Mouse (Mus musculus): ENCODE measurements around the gene Mpz.
"Not testable (repeated sequence)": the region's sequence is repeated elsewhere in the genome, so short reads cannot be mapped to it uniquely, and the experiment has no call there.

Gene Mpz

DNA sequence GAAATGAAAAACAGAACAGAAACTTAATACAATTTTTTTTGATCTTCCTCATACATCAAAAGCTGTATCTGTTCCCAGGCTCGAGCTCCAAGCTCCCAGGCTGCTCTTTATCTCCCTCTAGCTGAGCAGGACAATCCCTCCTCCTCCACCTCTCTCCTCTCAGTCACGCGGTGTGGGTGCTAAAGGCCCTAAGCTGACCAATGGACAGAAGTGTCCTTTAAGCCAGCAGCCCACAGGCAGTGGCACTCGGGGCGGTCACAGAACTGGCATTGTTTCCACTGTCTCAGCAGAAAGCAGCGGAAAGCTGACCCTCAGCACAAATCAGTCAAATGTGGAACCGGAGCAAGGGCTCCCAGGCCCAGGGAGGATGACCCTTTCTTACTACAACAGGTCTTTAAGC, 21.3 kb upstream of the Mpz start:
- DNase-seq (ENCODE audit: low read depth, low spot score): peak; percentile 74

- no peak for DNase-seq (ENCODE audit: low read depth, low spot score)
Observed at GRCm38 (mm10) chr1:171130971-171131370, 19.5 kb upstream of the Mpz start.

DNA sequence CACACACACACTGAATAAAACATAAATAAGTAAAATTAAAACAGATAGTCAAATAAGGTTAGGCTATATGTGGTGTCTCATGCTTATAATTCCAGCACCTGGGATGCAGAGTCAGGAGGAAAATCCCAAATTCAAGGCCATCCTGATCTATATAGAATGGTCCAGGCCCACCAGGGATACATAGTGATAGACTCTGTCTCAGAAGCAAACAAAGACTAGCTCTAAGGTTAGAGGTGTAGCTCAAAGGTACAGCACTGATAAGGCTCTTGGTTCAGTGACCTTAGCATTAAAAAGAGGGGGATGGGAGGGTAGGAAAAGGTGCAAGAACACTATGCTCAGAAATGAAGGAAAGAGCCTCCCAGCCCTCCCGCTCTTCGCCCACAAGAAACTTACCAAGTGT, 14.9 kb upstream of the Mpz start:
- no peak for DNase-seq (ENCODE audit: low read depth, low spot score)

DNA sequence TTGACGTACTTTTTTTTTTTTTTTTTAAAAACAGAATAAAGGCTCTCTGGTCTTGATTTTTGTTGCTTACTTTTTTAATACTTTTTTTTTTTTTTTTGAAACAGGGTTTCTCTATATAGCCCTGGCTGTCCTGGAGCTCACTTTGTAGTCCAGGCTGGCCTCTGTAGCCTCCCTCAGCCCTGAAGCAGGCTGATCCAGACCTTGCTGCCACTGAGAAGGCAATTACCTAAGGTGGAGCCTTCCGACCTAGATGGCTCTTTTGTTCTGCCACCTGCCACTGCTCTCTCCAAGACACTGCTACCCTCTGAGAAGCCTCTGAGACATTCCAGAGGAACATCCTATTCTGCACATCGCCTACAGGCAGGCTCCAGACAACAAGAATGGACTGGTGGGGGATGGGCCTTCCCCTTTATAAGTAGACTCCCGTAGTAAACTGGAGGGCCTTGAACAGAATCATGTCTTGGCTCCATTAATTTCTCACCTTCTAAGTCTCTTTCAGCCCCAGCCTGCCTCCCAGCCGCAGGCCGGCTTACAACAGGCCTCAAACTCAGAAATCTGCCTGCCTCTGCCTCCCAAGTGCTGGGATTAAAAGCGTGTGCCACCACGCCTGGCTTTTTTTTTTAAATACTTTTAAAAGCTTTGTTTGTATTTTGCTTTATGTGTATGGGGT, 12.9 kb upstream of the Mpz start:
- DNase-seq (ENCODE audit: low read depth, low spot score): not testable (repeated sequence)

GRCm38 (mm10) chr1:171142981-171143380, 7.5 kb upstream of the Mpz start:
- peak; percentile 48 for DNase-seq (ENCODE audit: low read depth, low spot score)

- DNase-seq (ENCODE audit: low read depth, low spot score): no peak
Observed at GRCm38 (mm10) chr1:171150838-171151391, 404 bp downstream of the Mpz start.

- DNase-seq (ENCODE audit: low read depth, low spot score): no peak
Observed at GRCm38 (mm10) chr1:171151966-171152365, 1.5 kb downstream of the Mpz start.

GRCm38 (mm10) chr1:171156644-171157043, 6.1 kb downstream of the Mpz start:
- no peak for DNase-seq (ENCODE audit: low read depth, low spot score)

- DNase-seq (ENCODE audit: low read depth, low spot score): no peak
Observed at GRCm38 (mm10) chr1:171157965-171158364, 7.5 kb downstream of the Mpz start.

- no peak for DNase-seq (ENCODE audit: low read depth, low spot score)
Observed at GRCm38 (mm10) chr1:171159485-171159975, 9.0 kb downstream of the Mpz start.

DNA sequence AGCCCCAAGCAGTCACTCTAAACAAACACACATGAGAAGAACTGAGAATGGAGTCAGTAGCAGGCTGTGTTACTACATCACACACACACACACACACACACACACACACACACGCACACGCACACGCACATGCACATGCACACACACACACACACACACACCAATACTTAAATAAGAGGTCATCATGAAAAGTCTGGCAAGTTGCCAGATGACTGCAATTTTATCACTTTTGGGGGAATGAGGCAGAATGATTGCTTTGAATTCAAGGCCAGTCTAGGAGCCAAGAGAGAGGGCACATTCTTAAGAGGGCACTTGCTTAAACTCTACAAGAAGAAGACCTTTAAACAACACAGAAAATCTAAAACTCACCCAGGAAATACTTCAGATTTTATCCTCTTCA, 12.0 kb downstream of the Mpz start:
- no peak for DNase-seq (ENCODE audit: low read depth, low spot score)

DNA sequence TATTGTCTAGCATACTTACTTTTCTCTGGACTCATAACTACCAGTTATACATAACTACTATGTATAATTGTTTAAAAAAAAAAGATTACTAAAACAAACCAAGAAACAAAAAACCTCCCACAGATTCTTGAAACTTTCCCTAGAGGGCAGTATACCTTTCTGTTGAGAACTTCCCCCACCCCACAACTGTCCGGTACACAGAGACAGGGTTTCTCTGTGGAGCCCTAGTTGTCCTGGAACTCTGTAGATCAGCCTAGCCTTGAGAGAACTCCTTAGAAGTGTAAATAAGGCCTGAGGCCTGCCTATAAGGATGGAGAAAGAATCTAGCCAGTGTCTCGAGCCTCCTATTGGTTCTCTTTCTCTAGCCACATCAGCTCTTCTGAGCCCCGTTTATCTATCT, 13.7 kb downstream of the Mpz start:
- no peak for DNase-seq (ENCODE audit: low read depth, low spot score)

GRCm38 (mm10) chr1:171165629-171166345, 15.3 kb downstream of the Mpz start:
- DNase-seq (ENCODE audit: low read depth, low spot score): no peak

DNA sequence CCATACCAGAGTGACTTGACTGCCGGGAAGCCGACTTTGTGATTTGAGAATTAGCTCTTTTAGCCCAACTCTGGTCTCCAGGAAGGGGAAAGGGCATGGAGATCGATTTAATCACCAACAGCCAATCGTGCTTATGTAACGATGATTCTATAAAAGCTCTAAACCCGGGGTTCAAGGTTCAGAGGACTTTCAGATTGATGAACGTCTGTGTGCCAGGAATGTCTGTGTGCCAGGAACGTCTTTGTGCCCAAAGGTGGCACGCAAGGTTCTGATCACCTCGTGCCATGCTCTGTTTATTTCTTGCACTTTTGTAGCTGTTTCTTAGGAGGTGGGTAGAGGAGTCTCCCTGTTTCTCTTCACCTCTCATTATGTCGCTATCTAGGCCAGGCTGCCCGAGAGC, 18.4 kb downstream of the Mpz start:
- DNase-seq (ENCODE audit: low read depth, low spot score): no peak

DNA sequence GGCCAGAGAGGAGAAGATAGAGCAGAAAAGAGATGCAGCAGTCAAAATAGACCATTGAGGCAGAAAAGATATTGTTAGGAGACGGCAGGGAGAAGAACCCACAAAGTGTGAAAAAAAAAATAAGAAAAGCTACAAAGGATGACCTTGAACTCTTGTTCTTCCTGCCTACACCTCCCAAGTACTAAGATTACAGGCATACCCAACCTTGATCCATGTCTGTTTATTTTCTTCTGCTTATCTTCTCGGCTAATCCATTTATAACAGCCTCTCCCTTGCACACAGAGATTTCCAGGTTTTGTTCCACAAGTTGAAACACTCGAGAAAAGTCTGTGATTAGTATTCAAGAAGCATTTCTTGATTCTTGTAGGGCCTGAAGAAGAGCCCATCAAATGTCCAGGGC, 19.4 kb downstream of the Mpz start:
- no peak for DNase-seq (ENCODE audit: low read depth, low spot score)

DNA sequence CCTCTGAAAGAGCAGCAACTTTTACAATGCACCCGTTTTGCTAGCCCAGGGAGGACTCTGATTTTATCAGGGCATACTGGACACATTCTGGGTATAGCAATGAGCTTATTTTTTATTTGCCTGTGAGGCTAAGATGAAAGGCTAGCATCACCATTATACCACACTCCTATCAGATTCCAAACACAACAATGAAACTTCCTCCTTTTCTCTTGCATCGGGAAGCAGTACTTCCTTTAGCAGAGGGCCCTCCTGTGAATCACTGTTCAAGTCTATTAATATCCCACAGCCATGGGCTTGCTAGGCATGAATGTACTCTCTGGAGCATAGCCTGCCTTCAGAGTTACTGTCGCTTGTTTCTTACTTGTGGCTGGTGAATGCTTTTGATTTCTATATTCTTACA, 20.6 kb downstream of the Mpz start:
- no peak for DNase-seq (ENCODE audit: low read depth, low spot score)

DNA sequence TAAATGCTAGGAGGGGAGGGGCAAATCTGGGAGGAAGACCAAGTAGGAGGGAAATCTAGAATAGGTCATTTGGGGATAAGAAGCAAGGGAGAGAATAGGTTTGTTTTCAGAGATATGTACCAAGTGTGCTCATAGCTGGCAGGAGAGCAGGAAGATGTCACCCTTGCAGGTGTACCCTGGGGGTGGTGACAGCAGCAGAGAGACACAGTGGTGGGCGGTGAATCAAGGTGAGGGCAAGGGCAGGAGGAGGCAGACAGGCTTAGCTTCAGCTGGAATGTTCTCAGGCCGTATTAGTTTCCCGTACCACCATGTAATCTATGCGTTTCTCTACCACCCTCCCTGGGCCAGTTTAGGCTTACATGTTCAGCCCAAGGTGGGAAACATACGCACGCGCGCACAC, 22.3 kb downstream of the Mpz start:
- no peak for DNase-seq (ENCODE audit: low read depth, low spot score)

GRCm38 (mm10) chr1:171179487-171180171, 29.1 kb downstream of the Mpz start:
- DNase-seq (ENCODE audit: low read depth, low spot score): no peak

DNA sequence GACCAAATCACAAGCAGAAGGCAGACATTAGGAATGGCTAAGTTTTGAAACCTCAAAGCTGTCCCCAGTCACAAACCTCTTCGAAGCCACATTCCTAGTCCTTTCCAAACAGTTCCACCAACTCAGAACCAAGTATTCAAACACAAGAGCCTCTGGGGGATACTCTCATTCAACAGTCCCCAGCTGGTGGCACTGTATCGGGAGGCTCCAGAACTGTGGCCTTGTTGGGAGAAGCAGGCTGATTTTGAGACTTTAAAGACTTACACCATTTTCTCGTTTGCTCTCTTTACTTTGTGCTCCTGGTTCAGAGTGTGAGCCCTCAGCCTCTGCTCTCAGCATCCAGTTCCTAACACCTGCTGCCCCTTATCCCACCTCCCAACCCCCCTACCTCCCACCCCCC, 32.5 kb downstream of the Mpz start:
- no peak for DNase-seq (ENCODE audit: low read depth, low spot score)

DNA sequence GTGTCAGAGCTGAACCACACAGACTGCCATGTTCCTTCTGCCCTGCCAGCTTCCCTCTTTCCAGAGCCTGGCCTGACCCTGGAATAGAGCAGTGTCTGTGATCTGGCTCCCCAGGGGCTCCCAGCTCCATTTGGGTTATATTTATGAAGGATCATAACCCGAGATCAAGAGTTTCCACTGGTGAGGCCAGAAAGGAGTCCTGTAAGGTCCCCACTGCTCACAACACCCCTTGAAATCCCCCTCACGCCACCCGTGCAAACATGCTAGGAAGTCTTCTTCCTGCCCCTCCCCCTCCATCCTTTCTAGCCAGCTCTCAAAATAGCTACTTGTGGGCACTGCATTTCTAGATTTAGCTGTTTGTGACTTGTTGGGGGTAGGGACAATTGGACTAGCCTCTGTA, 33.1 kb downstream of the Mpz start:
- peak; percentile 32 for DNase-seq (ENCODE audit: low read depth, low spot score)

- DNase-seq (ENCODE audit: low read depth, low spot score): peak; percentile 32
Observed at GRCm38 (mm10) chr1:171184314-171184713, 33.8 kb downstream of the Mpz start.

- DNase-seq (ENCODE audit: low read depth, low spot score): no peak
Observed at GRCm38 (mm10) chr1:171185655-171186054, 35.1 kb downstream of the Mpz start.

Measured in skeletal muscle tissue, adult 2 months (tissue).